Mouse (Mus musculus) layer of hippocampus, adult 18-20 months (tissue): Measurements from ENCODE around the gene Zfp786. TPM values are rescaled to one million over a fixed set of nuclear protein-coding genes. Genes with fewer than 3 reads are reported as not detected.
A peak's percentile ranks its signal among the peaks of the same experiment; 100 is the strongest.
"Not testable (repeated sequence)": the region's sequence is repeated elsewhere in the genome, so short reads cannot be mapped to it uniquely, and the experiment has no call there.

Experiments
- DNase-seq, 2 experiments: peaks; one replicate each; pipeline ENCODE4 v3.0.0; 2022; ENCODE audit warnings: low spot score in 2 of 2
- long read RNA-seq: library from polyadenylated mRNA; stranded (forward); transcript quantifications from one replicate; pipeline ENCODE4 v2.0.0, GENCODE M21; 2021
- total RNA-seq, 2 experiments: library from RNA; stranded (reverse); gene quantifications; 2 replicates each; pipeline ENCODE4 v1.2.3; 2021

The Zfp786 gene
- 1 to 10 TPM; 4.9 to 5.0 TPM for total RNA-seq
- long read RNA-seq, transcript Zfp786-201 (4 exons, 3,191 nt): major isoform, 6 of 7 reads
- long read RNA-seq, partial matches to known transcripts: 0 of 7 reads
- long read RNA-seq, other reads (novel, unspliced or antisense): 0 of 7 reads

DNA sequence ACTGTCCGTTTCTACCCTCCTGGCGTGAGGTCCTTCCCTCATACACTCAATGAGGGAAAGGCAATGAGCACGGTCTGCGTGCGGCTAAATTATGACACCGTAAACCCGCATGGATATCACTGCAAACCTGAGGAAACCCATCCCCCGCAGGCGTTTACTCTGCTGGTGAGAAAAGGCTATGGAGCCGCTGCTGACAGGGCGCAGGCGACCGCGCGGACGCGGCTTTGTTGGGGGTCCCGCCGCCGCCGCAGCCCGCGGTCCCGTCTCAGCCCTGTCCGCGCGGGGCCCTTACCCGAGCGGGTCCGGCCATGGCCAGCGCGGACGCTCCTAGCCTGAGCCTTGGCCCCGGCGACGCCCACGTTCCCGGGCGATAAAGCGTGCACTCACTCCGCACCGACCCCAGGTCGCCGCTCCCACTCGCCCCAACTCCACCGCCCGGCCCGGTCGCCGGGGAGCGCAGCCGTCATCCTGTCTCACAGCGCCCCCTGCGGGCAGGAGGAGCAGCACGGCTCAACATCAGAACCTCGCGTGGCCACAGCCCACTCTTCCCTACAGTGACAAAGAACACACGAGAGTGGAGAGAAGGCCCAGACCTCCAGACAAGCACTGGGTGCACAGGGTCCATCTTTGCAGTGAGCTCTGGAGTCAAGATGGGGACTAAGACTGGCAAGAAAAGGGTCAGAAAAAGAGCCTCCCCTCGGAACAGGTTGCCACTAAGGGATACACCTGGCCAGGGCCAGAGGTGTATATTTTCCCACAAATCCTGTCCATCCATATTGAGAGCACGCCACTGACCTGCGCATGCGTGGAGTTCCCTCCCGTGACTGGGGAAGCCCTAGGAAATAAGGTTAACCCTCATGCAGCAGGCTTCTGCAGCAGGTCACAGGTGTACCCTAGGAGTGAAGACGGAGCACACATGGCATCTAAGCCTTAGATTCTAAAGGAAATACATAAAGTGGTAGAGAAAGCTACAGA, at the start of gene Zfp786:
Gene Zfp786 (minus strand): TSS at position 764 of the 975 bp plus-strand sequence.
- DNase-seq: peak; percentile 87 to 93

DNA sequence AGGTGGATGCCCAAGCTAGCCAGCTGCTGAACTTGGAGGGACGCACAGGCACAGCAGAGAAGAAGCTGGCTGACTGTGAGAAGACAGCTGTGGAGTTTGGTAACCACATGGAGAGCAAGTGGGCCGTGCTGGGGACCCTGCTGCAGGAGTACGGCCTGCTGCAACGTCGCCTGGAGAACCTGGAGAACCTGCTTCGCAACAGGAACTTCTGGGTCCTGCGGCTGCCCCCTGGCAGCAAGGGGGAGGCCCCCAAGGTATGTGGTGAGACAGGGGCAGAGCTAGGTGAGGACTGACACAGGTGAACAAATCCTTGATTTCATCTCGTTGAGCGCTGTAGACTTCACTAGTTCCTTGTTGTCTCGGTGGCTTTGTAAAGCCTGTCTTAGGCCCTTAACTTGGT, 49.5 kb upstream of the Zfp786 start:
- no peak for DNase-seq

GRCm38 (mm10) chr6:47879049-47879716, 48.5 kb upstream of the Zfp786 start:
- DNase-seq: no peak

DNA sequence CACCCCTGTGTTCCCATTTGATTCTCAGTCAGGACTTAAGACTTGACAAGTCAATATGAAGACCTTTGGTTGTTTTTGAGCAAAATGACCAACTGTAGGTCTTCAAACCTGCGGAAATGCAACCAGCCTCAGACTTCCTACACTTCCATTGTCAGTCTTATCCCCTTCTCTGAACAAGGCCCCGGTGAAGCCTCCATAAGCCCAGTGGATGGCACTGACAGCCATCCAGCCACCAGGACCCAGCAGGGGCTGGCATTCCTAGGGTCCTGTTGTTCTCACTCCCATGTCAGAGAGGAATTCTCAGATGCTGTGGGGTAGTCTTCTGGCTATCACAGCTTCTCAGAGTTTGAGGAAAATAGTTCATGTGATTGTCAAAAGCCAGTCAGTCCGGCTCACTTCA, 47.9 kb upstream of the Zfp786 start:
- DNase-seq: no peak

DNA sequence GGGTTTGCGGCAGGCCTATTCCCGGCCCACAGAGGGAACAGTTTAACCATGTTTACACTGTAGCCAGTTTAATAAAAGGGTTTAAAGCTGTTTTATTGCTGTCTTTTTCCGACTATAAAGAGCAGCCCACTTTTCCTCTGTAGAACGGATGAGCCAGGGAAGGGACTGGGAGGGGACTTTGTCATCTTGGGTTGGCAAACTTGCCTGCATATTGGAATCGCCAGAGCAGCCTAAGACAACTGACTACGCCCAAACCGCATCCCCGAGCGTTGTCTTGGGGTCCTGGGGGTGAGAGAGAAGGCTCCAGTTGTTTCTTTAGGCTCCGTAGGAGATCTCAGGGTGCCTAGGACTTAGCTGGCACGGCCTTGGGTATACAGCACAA, 47.5 kb upstream of the Zfp786 start:
- DNase-seq: no peak

DNA sequence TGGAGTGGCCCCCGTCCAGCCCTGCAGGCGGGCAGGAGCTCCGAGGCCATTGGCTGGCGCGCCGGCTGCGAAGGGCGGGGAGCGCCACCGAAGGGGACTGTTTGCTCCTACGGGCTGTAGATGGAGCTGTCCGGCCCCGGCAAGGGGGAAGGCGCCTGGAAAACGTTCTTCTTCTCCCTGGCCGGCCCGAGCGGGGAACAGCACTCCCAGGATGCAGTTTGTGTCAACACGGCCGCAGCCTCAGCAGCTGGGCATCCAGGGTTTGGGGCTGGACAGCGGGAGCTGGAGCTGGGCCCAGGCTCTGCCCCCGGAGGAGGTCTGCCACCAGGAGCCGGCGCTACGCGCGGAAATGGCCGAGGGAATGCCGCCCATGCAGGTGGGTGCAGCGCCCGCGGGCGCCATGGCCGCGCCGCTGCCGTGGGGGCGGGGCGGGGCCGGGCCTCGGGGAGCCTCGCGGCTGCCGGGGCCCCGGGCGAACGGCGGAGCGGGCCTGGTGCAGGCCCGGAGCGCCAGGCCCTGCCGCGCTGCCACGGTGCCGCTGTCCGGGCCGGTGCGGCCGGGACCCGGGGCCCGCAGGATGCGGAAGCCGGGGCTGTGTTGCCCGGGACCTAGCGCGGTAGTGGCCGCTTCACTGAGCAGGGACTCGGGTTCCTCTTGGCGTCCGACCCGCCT, 46.9 kb upstream of the Zfp786 start:
- DNase-seq: peak; percentile 91 to 92

DNA sequence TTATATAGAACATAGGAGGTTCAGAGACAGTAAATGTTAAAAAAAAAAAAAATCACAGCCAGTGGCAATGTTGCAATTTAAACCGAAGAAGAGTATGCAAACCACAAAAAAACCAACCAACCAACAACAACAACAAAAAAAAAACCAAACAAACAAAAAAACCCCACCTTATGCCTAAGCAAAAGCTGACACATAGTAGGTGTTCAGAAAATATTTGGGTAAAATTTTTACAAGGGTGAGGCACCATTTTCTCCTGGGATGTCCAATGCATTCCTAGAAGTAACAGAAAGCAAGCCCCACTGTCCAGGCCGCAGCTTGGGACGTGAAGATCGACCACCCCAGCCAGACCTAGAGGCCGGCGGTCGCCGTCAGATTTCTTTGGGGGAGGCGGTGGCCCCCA, 46.4 kb upstream of the Zfp786 start, which contains the start of gene Zfp282:
Gene Zfp282 (plus strand): TSS at position 147 of the 400 bp plus-strand sequence.
- no peak for DNase-seq

DNA sequence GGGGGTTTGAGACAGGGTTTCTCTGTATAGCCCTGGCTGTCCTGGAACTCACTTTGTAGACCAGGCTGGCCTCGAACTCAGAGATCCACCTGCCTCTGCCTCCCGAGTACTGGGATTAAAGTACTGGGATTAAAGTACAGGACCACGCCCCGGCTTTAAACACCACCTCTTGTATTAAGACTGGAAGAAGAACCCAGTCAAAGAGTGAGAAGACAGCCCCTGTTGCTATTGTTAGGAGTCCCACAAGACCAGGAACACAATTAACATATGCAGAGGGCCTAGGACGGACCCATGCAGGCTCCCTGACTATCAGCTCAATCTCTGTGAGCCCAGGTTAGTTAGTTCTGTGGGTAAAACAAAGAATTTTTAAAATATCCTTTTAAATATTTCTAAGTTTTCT, 41.6 kb upstream of the Zfp786 start:
- DNase-seq: no peak

DNA sequence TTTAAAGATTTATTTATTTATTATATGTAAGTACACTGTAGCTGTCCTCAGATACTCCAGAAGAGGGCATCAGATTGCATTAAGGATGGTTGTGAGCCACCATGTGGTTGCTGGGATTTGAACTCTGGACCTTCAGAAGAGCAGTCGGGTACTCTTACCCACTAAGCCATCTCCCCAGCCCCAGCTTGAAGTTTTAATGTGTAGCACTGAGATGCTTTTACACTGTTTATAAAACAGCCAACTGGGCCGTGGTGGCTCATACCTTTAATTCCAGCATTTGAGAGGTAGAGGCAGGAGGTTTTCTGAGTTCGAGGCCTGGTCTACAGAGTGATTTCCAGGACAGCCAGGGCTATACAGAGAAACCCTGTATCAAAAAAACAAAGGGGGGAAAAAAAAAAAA, 27.1 kb upstream of the Zfp786 start:
- not testable (repeated sequence) for DNase-seq

DNA sequence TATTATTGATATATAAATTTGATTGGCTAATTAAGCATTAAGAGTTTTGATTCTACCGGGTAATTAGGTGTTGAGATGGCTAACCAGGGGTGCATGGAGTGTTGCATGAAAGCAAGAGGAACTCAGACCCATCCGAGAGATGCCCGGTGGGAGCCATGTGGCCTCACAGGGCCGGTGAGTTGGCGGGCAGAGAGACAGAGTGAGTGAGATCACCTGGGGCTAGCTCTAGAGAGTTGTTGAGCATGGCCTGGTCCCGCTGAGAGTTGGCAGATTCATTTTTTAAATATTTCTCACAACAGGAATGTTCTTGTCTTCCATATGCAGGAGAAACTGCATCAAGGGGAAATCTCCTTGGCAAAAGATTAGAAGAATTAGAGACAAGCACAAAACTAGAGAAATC, 26.6 kb upstream of the Zfp786 start:
- DNase-seq: no peak

- DNase-seq: no peak
Observed at GRCm38 (mm10) chr6:47845779-47846178, 15.1 kb upstream of the Zfp786 start.

DNA sequence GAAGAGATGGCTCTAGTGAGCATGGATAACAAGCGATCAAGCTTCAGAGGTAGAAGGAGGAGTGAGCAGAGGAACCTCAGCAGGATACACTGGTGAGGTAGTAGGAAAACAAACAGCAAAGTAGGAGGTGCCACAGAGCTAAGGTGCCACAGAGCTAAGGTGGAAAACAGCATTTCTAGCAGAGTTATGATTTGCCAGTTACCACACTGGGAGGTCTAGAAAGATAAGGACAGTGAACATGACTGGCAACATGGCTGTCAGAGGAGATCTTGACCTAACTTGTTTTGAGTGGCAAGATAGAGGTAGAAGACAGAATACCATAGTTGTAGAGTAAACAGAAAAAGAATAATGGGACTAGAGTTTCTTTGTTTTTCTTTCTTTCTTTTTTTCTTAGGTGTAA, 11.7 kb upstream of the Zfp786 start:
- no peak for DNase-seq

GRCm38 (mm10) chr6:47841831-47842230, 11.2 kb upstream of the Zfp786 start:
- DNase-seq: no peak

GRCm38 (mm10) chr6:47841077-47841476, 10.4 kb upstream of the Zfp786 start:
- DNase-seq: no peak

GRCm38 (mm10) chr6:47837630-47838029, 7.0 kb upstream of the Zfp786 start:
- no peak for DNase-seq

DNA sequence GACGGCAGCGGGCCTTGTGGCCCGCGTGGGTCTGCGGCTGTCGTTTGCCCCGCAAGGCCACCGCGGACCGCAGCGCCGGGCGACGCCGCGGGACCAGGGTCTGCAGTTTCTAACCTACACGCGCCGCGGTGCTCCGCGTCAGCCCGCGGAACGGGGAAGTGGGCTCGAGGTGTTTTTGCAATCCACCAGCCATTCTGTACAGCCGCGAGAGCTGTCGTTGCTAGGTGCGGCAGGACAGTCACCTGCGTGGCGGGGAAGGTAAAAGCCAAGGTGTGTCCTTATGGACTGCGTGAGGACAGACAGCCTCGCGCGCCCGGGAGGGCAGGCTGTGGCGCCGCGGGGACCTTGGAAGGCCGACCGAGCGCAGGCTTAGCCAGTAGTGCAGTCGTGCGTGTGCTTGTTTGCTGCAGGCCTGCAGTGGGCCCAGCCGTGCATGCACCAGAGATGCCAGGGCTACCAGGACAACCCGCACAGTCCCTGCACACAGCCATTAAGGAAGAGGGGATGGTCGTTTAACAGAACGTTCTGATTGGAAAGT, 5.4 kb upstream of the Zfp786 start:
- DNase-seq: peak; percentile 24 to 52

GRCm38 (mm10) chr6:47835482-47835983, 4.9 kb upstream of the Zfp786 start, which contains the start of gene Zfp398:
Gene Zfp398, plus strand, starts transcription at chr6:47835661.
- peak; percentile 93 to 96 for DNase-seq

- no peak for DNase-seq
Observed at GRCm38 (mm10) chr6:47832220-47832619, 1.6 kb upstream of the Zfp786 start.

DNA sequence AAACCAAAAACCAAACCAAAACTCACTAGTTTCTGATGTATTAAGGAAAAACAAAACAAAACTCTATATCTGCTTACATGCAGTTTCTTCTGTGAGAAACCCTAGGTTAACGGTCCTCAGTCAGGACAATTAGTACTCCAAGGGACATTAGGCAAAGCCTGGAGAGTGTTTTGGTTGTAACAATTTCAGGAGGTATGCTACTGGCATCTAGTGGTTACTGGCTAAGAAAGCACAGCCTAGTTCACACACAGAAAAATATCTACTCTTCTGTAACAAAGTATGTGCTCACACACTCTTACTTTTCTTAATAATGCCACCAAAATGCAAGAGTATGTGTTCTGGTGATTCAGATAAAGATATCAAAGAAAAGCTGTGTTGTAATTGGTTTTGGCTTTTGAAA, 1.7 kb downstream of the Zfp786 start:
- no peak for DNase-seq

- no peak for DNase-seq
Observed at GRCm38 (mm10) chr6:47827462-47827861, 3.2 kb downstream of the Zfp786 start.

DNA sequence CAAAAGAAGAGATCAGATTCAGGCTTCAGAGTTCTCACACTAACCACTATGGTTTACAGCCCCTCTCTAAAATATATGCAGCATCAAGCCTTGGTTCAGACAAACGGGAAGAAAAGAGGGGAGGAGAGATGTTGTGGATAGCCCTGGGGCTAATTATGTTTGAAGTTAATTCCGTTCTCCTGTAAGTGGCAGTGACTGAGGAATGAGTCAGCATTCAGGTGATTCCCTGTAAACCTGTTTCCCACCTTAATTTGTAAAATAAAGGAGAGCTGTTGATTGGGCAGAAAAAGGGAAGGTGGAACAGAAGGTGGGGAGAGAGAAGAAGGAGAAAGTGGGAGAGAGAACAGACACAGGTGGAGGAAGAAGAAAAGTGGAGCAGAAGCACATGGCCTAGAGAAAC, 6.4 kb downstream of the Zfp786 start:
- DNase-seq: no peak
